Mouse (Mus musculus) heart, embryonic 15.5 days (tissue): ENCODE data around the gene Cacna1d. TPM values are rescaled to one million over a fixed set of nuclear protein-coding genes. Genes with fewer than 3 reads are reported as not detected.

Experiments
- polyA plus RNA-seq: library from polyadenylated mRNA; unstranded; fragments of >200 nt; fragmentation: Nextera tagmentation; extraction: Ambion mirVana; gene quantifications from 2 replicates; pipeline ENCODE4 v1.2.1, GENCODE M21; 2015

The Cacna1d gene
- polyA plus RNA-seq, 1 experiment from 2014 or later = 7.2 TPM

Other genes with a start within 250 kb of the Cacna1d start
- gene Dcp1a, start 11.9 kb downstream of the Cacna1d start, polyA plus RNA-seq = 13.3 and 17.7 TPM in 2 replicates
- gene Tkt, start 56.9 kb upstream of the Cacna1d start, polyA plus RNA-seq = 65.8 and 112 TPM in 2 replicates
- gene Prkcd, start 134.8 kb upstream of the Cacna1d start, polyA plus RNA-seq = 37.5 and 49.6 TPM in 2 replicates
- gene Rft1, start 162.9 kb upstream of the Cacna1d start, polyA plus RNA-seq = 8.8 and 11.5 TPM in 2 replicates
- gene Sfmbt1, start 223.4 kb upstream of the Cacna1d start, polyA plus RNA-seq = 7.8 and 10.3 TPM in 2 replicates